Mouse (Mus musculus) midbrain, embryonic 16.5 days (tissue): ENCODE measurements around the gene Arhgef33. TPM values are rescaled to one million over a fixed set of nuclear protein-coding genes. Genes with fewer than 3 reads are reported as not detected.

Experiments used
- ATAC-seq: fragments of 200-750 bp; cut with Nextera tagmentation; 2 replicates; pipeline ENCODE4 v1.8.0; 2017; ENCODE audit warnings: moderate TSS enrichment
- H3K27ac ChIP-seq: fragments of 300-500 bp; sonication (generic); 2 replicates; pipeline ENCODE4 v1.5.1; 2014; ENCODE audit warnings: mild to moderate bottlenecking, low read length, mixed read lengths
- H3K27me3 ChIP-seq: fragments of 300-500 bp; sonication (generic); 2 replicates; pipeline ENCODE4 v1.6.1; 2014; ENCODE audit warnings: low read depth, low read length, mixed read lengths; ENCODE audit not compliant: control insufficient read depth, insufficient read depth
- H3K36me3 ChIP-seq: fragments of 300-500 bp; sonication (generic); 2 replicates; pipeline ENCODE4 v1.6.1; 2014; ENCODE audit warnings: mild to moderate bottlenecking, low read length, moderate library complexity, mixed read lengths; ENCODE audit not compliant: control insufficient read depth, insufficient read depth
- H3K4me1 ChIP-seq: fragments of 300-500 bp; sonication (generic); 2 replicates; pipeline ENCODE4 v1.6.1; 2014; ENCODE audit warnings: mild to moderate bottlenecking, low read length, mixed read lengths; ENCODE audit not compliant: control insufficient read depth, insufficient read depth
- H3K4me2 ChIP-seq: fragments of 300-500 bp; sonication (generic); 2 replicates; pipeline ENCODE4 v1.6.1; 2014; ENCODE audit warnings: mild to moderate bottlenecking, low read length, mixed read lengths
- H3K4me3 ChIP-seq: fragments of 300-500 bp; sonication (generic); 2 replicates; pipeline ENCODE4 v1.5.1; 2014; ENCODE audit warnings: low read depth, mild to moderate bottlenecking, low read length, moderate library complexity, mixed read lengths
- H3K9ac ChIP-seq: fragments of 300-500 bp; sonication (generic); 2 replicates; pipeline ENCODE4 v1.6.1; 2014; ENCODE audit warnings: low read depth, low read length, mixed read lengths
- H3K9me3 ChIP-seq: fragments of 300-500 bp; sonication (generic); replicated peaks from 2 replicates; pipeline ENCODE4 v1.6.1; 2014; ENCODE audit warnings: mild to moderate bottlenecking, low read length, mixed read lengths; ENCODE audit not compliant: control insufficient read depth, poor library complexity, severe bottlenecking
- WGBS: fragments of 180-500 bp; shearing (Covaris S2); extraction: QIAGEN DNeasy Blood & Tissue Kit; methylation state at CpG from one replicate; pipeline ENCODE4 v1.1.7; 2014; 5-methylcytosine and 5-hydroxymethylcytosine counted together
- polyA plus RNA-seq: library from polyadenylated mRNA; unstranded; fragments of >200 nt; fragmentation: Nextera tagmentation; extraction: Ambion mirVana; gene quantifications from 2 replicates; pipeline ENCODE4 v1.2.1, GENCODE M21; 2015

Gene Arhgef33
- polyA plus RNA-seq, 1 experiment from 2014 or later, result 0.92 TPM

DNA sequence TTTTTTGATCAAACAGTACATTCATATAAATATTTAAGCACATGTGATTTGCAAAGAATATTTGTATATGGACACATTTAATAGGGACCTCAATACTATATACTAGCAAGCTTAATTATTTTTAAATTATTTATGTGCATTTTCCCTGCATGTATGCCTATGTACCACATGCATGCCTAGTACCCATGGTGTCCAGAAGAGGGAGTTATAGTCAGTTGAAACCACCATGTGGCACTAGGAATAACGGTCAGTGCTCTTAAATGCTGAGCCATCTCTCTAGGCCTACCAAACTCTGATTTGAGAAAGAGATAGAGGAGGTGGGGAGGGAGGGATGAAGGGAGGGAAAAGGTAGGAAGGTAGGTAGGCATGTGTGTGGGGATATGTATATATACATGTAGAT, 104.0 kb downstream of the Arhgef33 start:
- no peak overlapping the region for H3K27ac ChIP-seq
- H3K9me3 ChIP-seq, result no peaks in the 10 kb centered on the region
- no peaks in the 10 kb centered on the region for H3K27me3 ChIP-seq
- ATAC-seq, result no peak
- H3K9ac ChIP-seq, result no peak overlapping the region
- no peak overlapping the region for H3K4me2 ChIP-seq
- H3K4me3 ChIP-seq, result no peak overlapping the region
- no peaks in the 10 kb centered on the region for H3K4me1 ChIP-seq
- 61% methylated on average over 1 of the region's 1 CpGs for WGBS
- peaks cover 26% of the 10 kb centered on the region for H3K36me3 ChIP-seq

DNA sequence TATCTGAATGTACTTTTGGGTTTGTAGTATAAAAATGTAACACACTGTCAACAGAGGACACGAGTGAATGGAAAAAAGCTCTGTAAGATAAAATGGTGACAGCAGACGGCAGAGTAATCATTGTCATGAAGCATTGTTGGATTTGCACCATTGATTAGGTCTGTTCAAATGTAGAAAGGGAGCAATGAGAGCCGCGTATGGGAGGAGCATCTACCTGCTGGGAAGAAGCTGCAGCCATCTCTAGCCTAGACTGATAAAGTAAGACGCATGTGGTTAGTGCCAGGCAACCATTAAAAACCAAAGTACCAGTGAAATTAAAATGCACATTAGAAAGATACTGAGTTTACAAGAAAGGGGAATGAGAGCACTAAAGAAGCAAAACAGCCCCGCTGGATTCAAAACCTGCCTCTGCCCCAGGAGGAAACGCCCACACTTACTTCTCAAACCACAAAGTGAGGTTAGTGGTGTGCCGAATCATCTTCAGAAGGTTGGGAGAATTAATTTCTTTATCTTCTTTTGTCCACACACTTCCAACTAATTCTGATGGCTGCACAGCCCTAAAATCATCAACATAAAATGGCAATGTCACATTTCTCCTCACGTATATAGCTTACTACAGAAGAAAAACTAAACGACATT, 111.5 kb downstream of the Arhgef33 start:
- WGBS, result 92% methylated on average over 10 of the region's 10 CpGs

DNA sequence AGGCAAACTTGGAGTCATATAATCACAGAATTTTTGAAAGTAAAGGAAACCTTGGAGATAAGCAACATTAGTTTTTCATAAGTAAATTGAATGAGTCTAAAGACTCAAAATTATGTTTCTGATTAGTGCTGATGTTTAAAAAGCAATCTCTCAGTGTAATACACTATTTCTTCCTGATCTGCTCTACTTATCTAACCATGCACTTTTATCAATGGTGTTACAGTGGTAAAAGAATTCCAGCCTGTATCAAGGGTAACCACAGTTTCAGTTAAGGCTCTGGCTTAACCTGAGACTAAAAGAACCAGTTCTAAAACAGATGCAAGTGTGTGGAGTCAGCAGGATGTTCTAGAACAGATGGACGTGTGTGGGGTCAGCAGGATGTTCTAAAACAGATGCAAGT, 113.8 kb downstream of the Arhgef33 start:
- H3K27me3 ChIP-seq, result no peaks in the 10 kb centered on the region
- H3K27ac ChIP-seq, result no peak overlapping the region
- peaks cover 21% of the 10 kb centered on the region for H3K36me3 ChIP-seq
- H3K4me1 ChIP-seq, result no peaks in the 10 kb centered on the region
- H3K9me3 ChIP-seq, result no peaks in the 10 kb centered on the region
- WGBS, result 95% methylated on average over 1 of the region's 1 CpGs
- no peak overlapping the region for H3K4me3 ChIP-seq
- no peak overlapping the region for H3K4me2 ChIP-seq
- no peak for ATAC-seq
- H3K9ac ChIP-seq, result no peak overlapping the region

More for the DNA sequence above, 111.5 kb downstream of the Arhgef33 start:
- Histone ChIP-seq H3K27ac (no peak overlapping the region), H3K4me1 (no peaks in the 10 kb centered on the region), H3K36me3 (peaks cover 21% of the 10 kb centered on the region), H3K4me3 (no peak overlapping the region), H3K4me2 (no peak overlapping the region), H3K9me3 (no peaks in the 10 kb centered on the region), H3K9ac (no peak overlapping the region), H3K27me3 (no peaks in the 10 kb centered on the region)
- ATAC-seq, result no peak

DNA sequence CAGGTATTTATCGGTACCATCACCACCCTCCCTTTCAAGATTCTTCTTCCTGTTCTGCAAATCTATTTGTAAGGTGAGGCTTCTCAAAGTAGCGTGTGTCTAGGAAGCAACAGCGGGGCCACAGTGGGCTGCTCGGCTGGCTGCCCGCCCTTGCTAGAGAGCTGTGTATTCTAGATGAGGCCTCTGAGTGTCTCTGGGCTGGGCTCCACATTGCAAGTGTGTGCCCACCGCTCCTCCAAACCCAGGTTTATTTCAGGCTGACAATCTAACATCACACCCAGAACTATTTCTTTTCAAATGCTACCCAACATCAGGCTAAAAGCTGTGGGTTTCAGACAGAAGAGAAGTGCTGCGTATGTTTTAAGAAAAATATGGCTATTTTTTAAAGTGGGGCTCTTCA, 119.0 kb downstream of the Arhgef33 start:
- Histone ChIP-seq H3K9me3 (no peaks in the 10 kb centered on the region), H3K27me3 (no peaks in the 10 kb centered on the region), H3K36me3 (peaks cover 9% of the 10 kb centered on the region), H3K27ac (no peak overlapping the region), H3K4me1 (no peaks in the 10 kb centered on the region), H3K4me2 (no peak overlapping the region), H3K4me3 (no peak overlapping the region), H3K9ac (no peak overlapping the region)
- no peak for ATAC-seq
- WGBS, result 91% methylated on average over 7 of the region's 7 CpGs

DNA sequence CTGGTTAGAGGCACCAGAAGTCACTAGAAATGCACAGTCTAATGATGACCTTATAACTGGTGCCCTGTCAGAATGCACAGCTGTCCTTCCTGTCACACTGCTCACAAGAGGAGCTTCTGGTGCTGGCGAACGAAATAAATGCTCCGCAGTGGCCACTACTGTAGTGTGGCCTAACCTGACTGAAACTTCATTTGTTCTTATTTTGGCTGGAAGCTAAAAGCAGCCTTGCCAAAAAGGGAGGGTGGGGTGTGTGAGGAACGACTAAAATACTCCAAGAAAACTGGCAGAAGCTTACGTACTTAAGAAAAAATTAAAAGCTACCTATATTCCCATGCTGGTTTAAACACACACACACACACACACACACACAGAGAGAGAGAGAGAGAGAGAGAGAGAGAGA, 119.7 kb downstream of the Arhgef33 start:
- no peaks in the 10 kb centered on the region for H3K4me1 ChIP-seq
- no peak overlapping the region for H3K27ac ChIP-seq
- WGBS, result 79% methylated on average over 5 of the region's 5 CpGs
- no peaks in the 10 kb centered on the region for H3K27me3 ChIP-seq
- H3K4me3 ChIP-seq, result no peak overlapping the region
- H3K36me3 ChIP-seq, result peaks cover 9% of the 10 kb centered on the region
- no peak overlapping the region for H3K9ac ChIP-seq
- H3K9me3 ChIP-seq, result no peaks in the 10 kb centered on the region
- no peak overlapping the region for H3K4me2 ChIP-seq
- no peak for ATAC-seq

DNA sequence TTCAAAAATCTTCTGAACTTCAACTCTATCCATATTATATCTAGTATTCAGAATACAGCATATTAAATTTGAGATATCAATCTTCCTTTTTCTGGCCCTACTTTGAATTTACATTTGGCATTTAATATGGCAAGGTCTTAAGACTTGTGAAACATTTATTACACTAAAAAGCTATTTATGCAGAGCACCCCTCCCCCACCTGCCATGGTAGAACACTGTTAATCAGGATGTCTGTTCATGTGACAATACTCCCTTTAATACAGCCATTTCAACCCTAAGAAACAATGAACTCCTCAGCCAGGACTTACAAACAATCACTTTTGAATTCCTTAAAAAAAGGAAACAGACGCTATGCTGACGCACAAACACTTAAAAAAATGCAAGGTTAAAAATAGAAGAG, 120.8 kb downstream of the Arhgef33 start:
- ATAC-seq, result no peak
- no peak overlapping the region for H3K27ac ChIP-seq
- H3K27me3 ChIP-seq, result no peaks in the 10 kb centered on the region
- H3K9me3 ChIP-seq, result no peaks in the 10 kb centered on the region
- 69% methylated on average over 2 of the region's 2 CpGs for WGBS
- H3K9ac ChIP-seq, result no peak overlapping the region
- no peaks in the 10 kb centered on the region for H3K4me1 ChIP-seq
- H3K4me3 ChIP-seq, result no peak overlapping the region
- no peak overlapping the region for H3K4me2 ChIP-seq
- peaks cover under 1% of the 10 kb centered on the region for H3K36me3 ChIP-seq

DNA sequence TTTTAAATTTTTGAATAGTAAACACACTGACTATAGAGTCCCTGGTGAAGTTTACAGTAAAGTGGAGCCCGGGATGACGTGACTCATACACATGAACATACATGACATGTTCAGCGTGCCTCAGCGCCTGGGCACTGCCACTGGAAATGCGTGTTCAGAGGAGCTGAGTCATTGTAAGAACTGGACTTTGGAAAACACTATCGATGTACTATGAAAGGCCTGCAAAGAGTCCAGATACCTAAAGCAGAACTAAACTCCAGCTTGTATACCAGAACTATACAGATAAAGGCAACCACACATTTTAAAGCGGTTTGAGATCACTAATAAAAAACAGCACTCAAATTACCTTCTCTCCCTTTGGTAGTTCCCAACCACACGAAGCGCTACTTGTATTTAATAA, 124.8 kb downstream of the Arhgef33 start:
- Histone ChIP-seq H3K9me3 (no peaks in the 10 kb centered on the region), H3K9ac (no peak overlapping the region), H3K27me3 (no peaks in the 10 kb centered on the region), H3K4me1 (no peaks in the 10 kb centered on the region), H3K27ac (no peak overlapping the region), H3K4me2 (no peak overlapping the region), H3K36me3 (peaks cover 7% of the 10 kb centered on the region), H3K4me3 (no peak overlapping the region)
- WGBS, result 97% methylated on average over 9 of the region's 9 CpGs
- no peak for ATAC-seq

DNA sequence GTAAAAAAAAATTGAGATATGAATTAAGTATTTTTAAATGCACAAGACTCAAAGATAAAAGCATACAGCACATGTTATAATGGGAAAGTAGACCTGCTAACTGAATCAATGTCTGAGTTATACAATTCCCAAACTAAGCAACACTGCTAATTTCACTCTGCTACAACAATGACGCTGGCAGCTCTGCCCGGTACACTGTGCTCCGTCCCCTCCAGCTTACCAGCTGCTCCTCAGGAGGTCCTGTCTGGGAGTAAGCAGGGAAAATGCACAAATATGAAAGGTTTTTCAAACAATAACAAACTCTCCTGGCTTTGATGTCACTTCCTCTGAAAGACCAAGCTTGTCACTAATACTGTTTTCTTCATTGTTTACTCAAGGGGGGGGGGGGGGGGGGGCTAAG, 127.2 kb downstream of the Arhgef33 start:
- Histone ChIP-seq H3K9me3 (no peaks in the 10 kb centered on the region), H3K4me3 (no peak overlapping the region), H3K9ac (no peak overlapping the region), H3K36me3 (peaks cover 11% of the 10 kb centered on the region), H3K4me1 (no peaks in the 10 kb centered on the region), H3K27ac (no peak overlapping the region), H3K4me2 (no peak overlapping the region), H3K27me3 (no peaks in the 10 kb centered on the region)
- no peak for ATAC-seq
- WGBS, result 75% methylated on average over 3 of the region's 3 CpGs

DNA sequence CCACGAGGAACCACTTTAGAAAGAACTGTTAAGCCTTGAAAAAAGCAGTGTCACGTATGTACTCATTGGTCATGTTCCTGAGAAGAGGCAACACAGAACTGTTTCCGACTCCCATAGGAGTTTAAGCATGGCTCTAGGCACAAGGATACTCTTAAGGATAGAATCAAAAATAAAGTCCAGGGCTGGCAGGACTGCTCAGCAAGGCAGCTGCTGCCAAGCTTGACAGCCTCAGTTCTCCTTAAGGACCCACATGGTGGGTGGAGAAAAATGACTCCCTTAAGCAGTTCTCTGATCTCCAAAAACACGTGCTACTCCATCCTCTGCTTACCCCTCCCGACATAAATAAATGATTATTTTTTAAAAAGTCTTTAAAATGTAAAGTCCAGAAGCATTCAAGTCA, 128.5 kb downstream of the Arhgef33 start:
- no peak overlapping the region for H3K9ac ChIP-seq
- no peak overlapping the region for H3K4me3 ChIP-seq
- H3K4me2 ChIP-seq, result no peak overlapping the region
- H3K9me3 ChIP-seq, result no peaks in the 10 kb centered on the region
- H3K4me1 ChIP-seq, result no peaks in the 10 kb centered on the region
- no peak overlapping the region for H3K27ac ChIP-seq
- 89% methylated on average over 5 of the region's 5 CpGs for WGBS
- H3K36me3 ChIP-seq, result peaks cover 11% of the 10 kb centered on the region
- ATAC-seq, result no peak
- H3K27me3 ChIP-seq, result no peaks in the 10 kb centered on the region
